Mouse (Mus musculus) MEL (cell line): ENCODE results near the gene Megf9. TPM values are rescaled to one million over a fixed set of nuclear protein-coding genes. Genes with fewer than 3 reads are reported as not detected.
A peak's percentile ranks its signal among the peaks of the same experiment; 100 is the strongest.

ENCODE experiments used
- DNase-seq: peaks from one replicate; pipeline ENCODE4 v3.0.0; 2011; ENCODE audit warnings: low read depth, low spot score
- H3K27ac ChIP-seq: 2 replicates; pipeline ENCODE4 v1.5.1; 2012; ENCODE audit warnings: low read depth, mild to moderate bottlenecking, control low read depth, low read length, moderate library complexity; ENCODE audit not compliant: control insufficient read depth
- H3K27me3 ChIP-seq, 2 experiments: fragments of 150-350 bp in 1 of 2; sonication (generic) in 1 of 2; 2 replicates each; pipeline ENCODE4 v1.6.1; 2012; ENCODE audit warnings: low read length in 2 of 2, mild to moderate bottlenecking in 2 of 2, improper control_type of control experiment in 1 of 2, moderate library complexity in 1 of 2; ENCODE audit not compliant: insufficient read depth in 2 of 2, control insufficient read depth in 1 of 2
- H3K36me3 ChIP-seq, 2 experiments: 2 replicates each; pipeline ENCODE4 v1.6.1; 2012 to 2014; ENCODE audit warnings: low read length in 2 of 2, improper control_type of control experiment in 1 of 2, inconsistent platforms in 1 of 2, mild to moderate bottlenecking in 1 of 2; ENCODE audit not compliant: insufficient read depth in 2 of 2, control insufficient read depth in 1 of 2
- H3K4me1 ChIP-seq, 2 experiments: fragments of 150-350 bp in 1 of 2; sonication (generic) in 1 of 2; 2 replicates each; pipeline ENCODE4 v1.6.1; 2012; ENCODE audit warnings: low read length in 2 of 2, improper control_type of control experiment in 1 of 2, mild to moderate bottlenecking in 1 of 2; ENCODE audit not compliant: insufficient read depth in 2 of 2, control insufficient read depth in 1 of 2
- H3K4me3 ChIP-seq, 2 experiments: fragments of 150-350 bp in 1 of 2; sonication (generic) in 1 of 2; 2 replicates each; pipeline ENCODE4 v1.5.1; 2012; ENCODE audit warnings: low read depth in 2 of 2, low read length in 2 of 2, mild to moderate bottlenecking in 2 of 2, moderate library complexity in 2 of 2, control low read depth in 1 of 2, improper control_type of control experiment in 1 of 2; ENCODE audit not compliant: control insufficient read depth in 1 of 2, insufficient read depth in 1 of 2
- H3K79me2 ChIP-seq: 2 replicates; pipeline ENCODE4 v1.6.1; 2012; ENCODE audit warnings: mild to moderate bottlenecking, low read length, moderate library complexity; ENCODE audit not compliant: control insufficient read depth, poor library complexity, insufficient read depth
- H3K9ac ChIP-seq: 2 replicates; pipeline ENCODE4 v1.6.1; 2012; ENCODE audit warnings: low read depth, mild to moderate bottlenecking, control low read depth, low read length, moderate library complexity; ENCODE audit not compliant: control insufficient read depth, poor library complexity, severe bottlenecking
- H3K9me3 ChIP-seq: fragments of 150-350 bp; sonication (generic); replicated peaks from 2 replicates; pipeline ENCODE4 v1.6.1; 2012; ENCODE audit warnings: mild to moderate bottlenecking, low read length, improper control_type of control experiment, moderate library complexity; ENCODE audit not compliant: insufficient read depth
- BHLHE40 ChIP-seq: IDR thresholded peaks from 2 replicates; pipeline ENCODE4 v1.6.1; 2012; ENCODE audit warnings: low read depth, mild to moderate bottlenecking, inconsistent platforms, low read length, improper control_type of control experiment, borderline replicate concordance
- CHD1 ChIP-seq: IDR thresholded peaks from 2 replicates; pipeline ENCODE4 v1.6.1; 2012; ENCODE audit warnings: low read depth, mild to moderate bottlenecking, inconsistent platforms, low read length, improper control_type of control experiment
- CTCF ChIP-seq, 3 experiments: IDR thresholded peaks in 2 of 3; conservative IDR thresholded peaks in 1 of 3; 2 replicates each; pipeline ENCODE4 v1.5.1; 2011 to 2012; ENCODE audit warnings: low read length in 3 of 3, low read depth in 2 of 3, mild to moderate bottlenecking in 2 of 3, improper control_type of control experiment in 1 of 3, inconsistent platforms in 1 of 3, mixed read lengths in 1 of 3, moderate library complexity in 1 of 3; ENCODE audit not compliant: control insufficient read depth in 1 of 3, insufficient read depth in 1 of 3, poor library complexity in 1 of 3, severe bottlenecking in 1 of 3
- E2F4 ChIP-seq: IDR thresholded peaks from 2 replicates; pipeline ENCODE4 v1.6.1; 2011; ENCODE audit warnings: low read depth, low read length, improper control_type of control experiment, borderline replicate concordance
- ELF1 ChIP-seq: IDR thresholded peaks from 2 replicates; pipeline ENCODE4 v1.6.1; 2014; ENCODE audit warnings: low read depth, mild to moderate bottlenecking, inconsistent platforms, low read length, improper control_type of control experiment, moderate library complexity
- EP300 ChIP-seq, 2 experiments: IDR thresholded peaks; 2 replicates each; pipeline ENCODE4 v1.6.1; 2011; ENCODE audit warnings: improper control_type of control experiment in 2 of 2, low read length in 2 of 2, low read depth in 1 of 2, mild to moderate bottlenecking in 1 of 2
- ETS1 ChIP-seq: IDR thresholded peaks from 2 replicates; pipeline ENCODE4 v1.6.1; 2012; ENCODE audit warnings: low read depth, mild to moderate bottlenecking, inconsistent platforms, low read length, improper control_type of control experiment, moderate library complexity
- GABPA ChIP-seq: IDR thresholded peaks from 2 replicates; pipeline ENCODE4 v1.6.1; 2012; ENCODE audit warnings: low read depth, mild to moderate bottlenecking, inconsistent platforms, low read length, improper control_type of control experiment, moderate library complexity
- GATA1 ChIP-seq: IDR thresholded peaks from 2 replicates; pipeline ENCODE4 v1.6.1; 2011; ENCODE audit warnings: low read depth, low read length, improper control_type of control experiment
- HCFC1 ChIP-seq: IDR thresholded peaks from 2 replicates; pipeline ENCODE4 v1.6.1; 2012; ENCODE audit warnings: low read depth, mild to moderate bottlenecking, inconsistent platforms, low read length, improper control_type of control experiment, moderate library complexity
- JUND ChIP-seq: IDR thresholded peaks from 2 replicates; pipeline ENCODE4 v1.6.1; 2011; ENCODE audit warnings: low read depth, mild to moderate bottlenecking, improper control_type of control experiment, low read length
- KAT2A ChIP-seq: conservative IDR thresholded peaks from 2 replicates; pipeline ENCODE4 v1.6.1; 2012; ENCODE audit warnings: low read depth, low read length, improper control_type of control experiment, inconsistent platforms
- MAFK ChIP-seq: IDR thresholded peaks from 2 replicates; pipeline ENCODE4 v1.6.1; 2011; ENCODE audit warnings: low read depth, mild to moderate bottlenecking, low read length, improper control_type of control experiment, borderline replicate concordance
- MAX ChIP-seq: IDR thresholded peaks from 2 replicates; pipeline ENCODE4 v1.6.1; 2011; ENCODE audit warnings: low read length, improper control_type of control experiment
- MAZ ChIP-seq: IDR thresholded peaks from 2 replicates; pipeline ENCODE4 v1.6.1; 2012; ENCODE audit warnings: low read depth, mild to moderate bottlenecking, inconsistent platforms, low read length, improper control_type of control experiment
- MEF2A ChIP-seq: IDR thresholded peaks from 2 replicates; pipeline ENCODE4 v1.6.1; 2014; ENCODE audit warnings: low read depth, mild to moderate bottlenecking, inconsistent platforms, low read length, improper control_type of control experiment; ENCODE audit not compliant: poor library complexity, insufficient replicate concordance, severe bottlenecking; ENCODE audit errors: extremely low read depth
- MXI1 ChIP-seq: IDR thresholded peaks from 2 replicates; pipeline ENCODE4 v1.6.1; 2011; ENCODE audit warnings: mild to moderate bottlenecking, low read depth, low read length, improper control_type of control experiment
- MYB ChIP-seq: IDR thresholded peaks from 2 replicates; pipeline ENCODE4 v1.6.1; 2011; ENCODE audit warnings: mild to moderate bottlenecking, low read depth, low read length, improper control_type of control experiment
- MYC ChIP-seq: IDR thresholded peaks from 2 replicates; pipeline ENCODE4 v1.6.1; 2011; ENCODE audit warnings: low read depth, mild to moderate bottlenecking, low read length, improper control_type of control experiment, moderate library complexity
- NELFE ChIP-seq: IDR thresholded peaks from 2 replicates; pipeline ENCODE4 v1.6.1; 2011; ENCODE audit warnings: low read depth, low read length, improper control_type of control experiment
- NRF1 ChIP-seq: IDR thresholded peaks from 2 replicates; pipeline ENCODE4 v1.6.1; 2014; ENCODE audit warnings: low read depth, mild to moderate bottlenecking, inconsistent platforms, low read length, improper control_type of control experiment, moderate library complexity; ENCODE audit not compliant: poor library complexity, insufficient read depth, severe bottlenecking
- POLR2A ChIP-seq, 2 experiments: IDR thresholded peaks; 2 replicates each; pipeline ENCODE4 v1.6.1; 2011 to 2012; ENCODE audit warnings: low read length in 2 of 2, mild to moderate bottlenecking in 2 of 2, control low read depth in 1 of 2, improper control_type of control experiment in 1 of 2, low read depth in 1 of 2, moderate library complexity in 1 of 2; ENCODE audit not compliant: control insufficient read depth in 1 of 2, insufficient read depth in 1 of 2, poor library complexity in 1 of 2
- POLR2AphosphoS2 ChIP-seq: IDR thresholded peaks from 2 replicates; pipeline ENCODE4 v1.6.1; 2011; ENCODE audit warnings: low read length, improper control_type of control experiment
- POLR2AphosphoS5 ChIP-seq: IDR thresholded peaks from 2 replicates; pipeline ENCODE4 v1.6.1; 2012; ENCODE audit warnings: low read depth, borderline replicate concordance, mild to moderate bottlenecking, inconsistent platforms, low read length, moderate library complexity, mixed read lengths
- RCOR1 ChIP-seq: IDR thresholded peaks from 2 replicates; pipeline ENCODE4 v1.6.1; 2012; ENCODE audit warnings: low read depth, mild to moderate bottlenecking, inconsistent platforms, low read length, improper control_type of control experiment
- SIN3A ChIP-seq: IDR thresholded peaks from 2 replicates; pipeline ENCODE4 v1.6.1; 2012; ENCODE audit warnings: low read length, improper control_type of control experiment, inconsistent platforms
- TAL1 ChIP-seq: IDR thresholded peaks from 2 replicates; pipeline ENCODE4 v1.6.1; 2012; ENCODE audit warnings: mild to moderate bottlenecking, inconsistent platforms, low read length, moderate library complexity, mixed read lengths
- TBP ChIP-seq: IDR thresholded peaks from 2 replicates; pipeline ENCODE4 v1.8.0; 2011; ENCODE audit warnings: low read depth, low read length, improper control_type of control experiment
- TCF12 ChIP-seq: IDR thresholded peaks from 2 replicates; pipeline ENCODE4 v1.6.1; 2014; ENCODE audit warnings: low read depth, mild to moderate bottlenecking, inconsistent platforms, low read length, improper control_type of control experiment, moderate library complexity
- UBTF ChIP-seq: IDR thresholded peaks from 2 replicates; pipeline ENCODE4 v1.6.1; 2012; ENCODE audit warnings: low read depth, mild to moderate bottlenecking, inconsistent platforms, low read length, improper control_type of control experiment, moderate library complexity, borderline replicate concordance; ENCODE audit not compliant: insufficient read depth
- USF1 ChIP-seq: IDR thresholded peaks from 2 replicates; pipeline ENCODE4 v1.6.1; 2014; ENCODE audit warnings: low read depth, mild to moderate bottlenecking, inconsistent platforms, low read length, improper control_type of control experiment, moderate library complexity
- USF2 ChIP-seq, 2 experiments: IDR thresholded peaks; 2 replicates each; pipeline ENCODE4 v1.6.1; 2011 to 2012; ENCODE audit warnings: improper control_type of control experiment in 2 of 2, low read length in 2 of 2, borderline replicate concordance in 1 of 2, inconsistent platforms in 1 of 2, low read depth in 1 of 2, mild to moderate bottlenecking in 1 of 2; ENCODE audit not compliant: insufficient read depth in 1 of 2
- ZC3H11A ChIP-seq: IDR thresholded peaks from 2 replicates; pipeline ENCODE4 v1.6.1; 2012; ENCODE audit warnings: low read depth, mild to moderate bottlenecking, inconsistent platforms, low read length, improper control_type of control experiment
- ZKSCAN1 ChIP-seq: IDR thresholded peaks from 2 replicates; pipeline ENCODE4 v1.6.1; 2012; ENCODE audit warnings: low read depth, mild to moderate bottlenecking, inconsistent platforms, low read length, improper control_type of control experiment, moderate library complexity
- ZMIZ1 ChIP-seq: IDR thresholded peaks from 2 replicates; pipeline ENCODE4 v1.6.1; 2012; ENCODE audit warnings: low read depth, mild to moderate bottlenecking, inconsistent platforms, low read length, improper control_type of control experiment, moderate library complexity
- ZNF384 ChIP-seq: IDR thresholded peaks from 2 replicates; pipeline ENCODE4 v1.6.1; 2012; ENCODE audit warnings: low read depth, mild to moderate bottlenecking, inconsistent platforms, low read length, improper control_type of control experiment
- polyA plus RNA-seq, 2 experiments: library from polyadenylated mRNA; stranded (reverse) in 1 of 2; unstranded in 1 of 2; fragments of >175 nt in 1 of 2; fragments of >200 nt in 1 of 2; gene quantifications; 2 replicates each; pipeline versions ENCODE4 v1.2.1 to v1.2.4; 2012; ENCODE audit warnings: low replicate concordance in 2 of 2, low read depth in 1 of 2; ENCODE audit not compliant: insufficient read length in 2 of 2, insufficient read depth in 1 of 2, missing spikeins in 1 of 2
- total RNA-seq: library from RNA; depleted of rRNA; stranded (reverse); fragments of 300-350 nt; gene quantifications from 2 replicates; pipeline ENCODE4 v1.2.3, GENCODE M21; 2012; rRNA removed

Megf9 gene
- total RNA-seq (2.1 and 2.4 TPM in 2 replicates), polyA plus RNA-seq (1 to 10 TPM in 1 of 2 experiments, not detected in 1; 3.2 TPM)

GRCm38 (mm10) chr4:70534891-70535269, at the start of gene Megf9:
Gene Megf9, minus strand, starts transcription at chr4:70534995.
- peak; percentile 97 for DNase-seq
- peak within 1 kb of the TSS; percentile 89 for H3K9ac ChIP-seq
- peak within 1 kb of the TSS; percentile 81 to 90 for H3K4me3 ChIP-seq
- H3K79me2 ChIP-seq: no peaks in the 10 kb centered on the region; the same call in 1 of the 2 replicates
- H3K36me3 ChIP-seq: peaks cover 0 to 27% of the 10 kb centered on the region in 2 experiments; a peak in 2 of 4 replicates
- no peaks in the 10 kb centered on the region for H3K9me3 ChIP-seq
- H3K27ac ChIP-seq: peak within 1 kb of the TSS; percentile 46; the same call in 1 of the 2 replicates
- H3K4me1 ChIP-seq: peaks cover 7 to 25% of the 10 kb centered on the region in 2 experiments
- no peaks in the 10 kb centered on the region for H3K27me3 ChIP-seq
- TF ChIP-seq MYB: no peak
- TF ChIP-seq KAT2A: no peak; the same call in 1 of the 2 replicates
- TF ChIP-seq CTCF (IDR thresholded peaks at IDR 0.05 in 2 of 3, conservative IDR thresholded peaks at IDR 0.05 in 1 of 3; ENCODE audit: control insufficient read depth in 1 of 3, insufficient read depth in 1 of 3, low read depth in 2 of 3, low read length in 3 of 3, poor library complexity in 1 of 3, severe bottlenecking in 1 of 3): no peak
- no peak for TF ChIP-seq POLR2AphosphoS5
- TF ChIP-seq MEF2A: no peak
- TF ChIP-seq RCOR1: no peak
- TF ChIP-seq ZKSCAN1: no peak
- TF ChIP-seq TCF12: peak; percentile 36; the same call in 1 of the 2 replicates
- no peak for TF ChIP-seq EP300 (IDR thresholded peaks at IDR 0.05; ENCODE audit: low read depth in 1 of 2, low read length in 2 of 2)
- TF ChIP-seq ZC3H11A: no peak
- peak; percentile 48; the same call in 1 of the 2 replicates for TF ChIP-seq HCFC1
- TF ChIP-seq ELF1: no peak
- TF ChIP-seq GATA1: no peak
- no peak for TF ChIP-seq TAL1
- TF ChIP-seq MYC: no peak
- no peak for TF ChIP-seq JUND
- peak; percentile 76; the same call in 1 of the 2 replicates for TF ChIP-seq MAX
- TF ChIP-seq UBTF: no peak
- peak; percentile 67 for TF ChIP-seq NELFE
- TF ChIP-seq ETS1: no peak
- peak; percentile 68; the same call in 1 of the 2 replicates for TF ChIP-seq ZMIZ1
- TF ChIP-seq MAFK: no peak
- TF ChIP-seq GABPA: no peak
- TF ChIP-seq POLR2AphosphoS2: 0 out of 2 replicates have a peak, but pooled peaks have one; percentile 55
- TF ChIP-seq ZNF384: no peak
- peak; percentile 57; the same call in 1 of the 2 replicates for TF ChIP-seq TBP
- TF ChIP-seq USF1: peak; percentile 99
- no peak for TF ChIP-seq NRF1
- no peak; the same call in 1 of the 2 replicates for TF ChIP-seq SIN3A
- no peak for TF ChIP-seq E2F4
- TF ChIP-seq MAZ: no peak
- TF ChIP-seq USF2 (IDR thresholded peaks at IDR 0.05; ENCODE audit: borderline replicate concordance in 1 of 2, insufficient read depth in 1 of 2, low read depth in 1 of 2, low read length in 2 of 2): peak; percentile 41 to 87; a peak in 3 of 4 replicates
- TF ChIP-seq POLR2A (IDR thresholded peaks at IDR 0.05; ENCODE audit: control insufficient read depth in 1 of 2, insufficient read depth in 1 of 2, low read depth in 1 of 2, low read length in 2 of 2, poor library complexity in 1 of 2): peak; percentile 73 to 92; a peak in 3 of 4 replicates
- TF ChIP-seq BHLHE40: peak; percentile 44; the same call in 1 of the 2 replicates
- TF ChIP-seq MXI1: 0 out of 2 replicates have a peak, but pooled peaks have one; percentile 15
- no peak for TF ChIP-seq CHD1
